Mouse (Mus musculus): ENCODE results near the gene Il11ra1. TPM values are rescaled to one million over a fixed set of nuclear protein-coding genes. Genes with fewer than 3 reads are reported as not detected.
"Not testable (repeated sequence)": the region's sequence is repeated elsewhere in the genome, so short reads cannot be mapped to it uniquely, and the experiment has no call there.

Il11ra1 gene
- polyA plus RNA-seq, 2 experiments = 247 to 384 TPM

- H3K4me2 ChIP-seq (replicated peaks; ENCODE audit: low read depth, low read length, severe bottlenecking); H3K4me3 ChIP-seq (replicated peaks; ENCODE audit: low read length); ATAC-seq (ENCODE audit: low FRiP score, low read depth); H3K9me3 ChIP-seq (ENCODE audit: control insufficient read depth, low read length); H3K4me1 ChIP-seq (ENCODE audit: control insufficient read depth, insufficient read depth, low read length); H3K36me3 ChIP-seq (ENCODE audit: control insufficient read depth, insufficient read depth, low read length); H3K27ac ChIP-seq (replicated peaks; ENCODE audit: low read depth, low read length); H3K27me3 ChIP-seq (ENCODE audit: control insufficient read depth, insufficient read depth, low read length); DNase-seq (ENCODE audit: low spot score); H3K9ac ChIP-seq (ENCODE audit: low read depth, low read length, severe bottlenecking): not testable (repeated sequence)
- 2% methylated on average over 14 of the region's 14 CpGs for WGBS
Observed at GRCm38 (mm10) chr4:41684931-41685453, 14.8 kb upstream of the Il11ra1 start.

- H3K4me3 ChIP-seq (replicated peaks; ENCODE audit: low read length); H3K36me3 ChIP-seq (ENCODE audit: control insufficient read depth, insufficient read depth, low read length); DNase-seq (ENCODE audit: low spot score); H3K4me1 ChIP-seq (ENCODE audit: control insufficient read depth, insufficient read depth, low read length); H3K9ac ChIP-seq (ENCODE audit: low read depth, low read length, severe bottlenecking); H3K27me3 ChIP-seq (ENCODE audit: control insufficient read depth, insufficient read depth, low read length); ATAC-seq (ENCODE audit: low FRiP score, low read depth); H3K9me3 ChIP-seq (ENCODE audit: control insufficient read depth, low read length); H3K4me2 ChIP-seq (replicated peaks; ENCODE audit: low read depth, low read length, severe bottlenecking); H3K27ac ChIP-seq (replicated peaks; ENCODE audit: low read depth, low read length): not testable (repeated sequence)
- 83% methylated on average over 4 of the region's 10 CpGs for WGBS
Observed at GRCm38 (mm10) chr4:41685882-41686492, 13.8 kb upstream of the Il11ra1 start.

GRCm38 (mm10) chr4:41688562-41688961, 11.2 kb upstream of the Il11ra1 start:
- not testable (repeated sequence) for H3K27ac ChIP-seq (replicated peaks; ENCODE audit: low read depth, low read length); H3K4me3 ChIP-seq (replicated peaks; ENCODE audit: low read length); H3K27me3 ChIP-seq (ENCODE audit: control insufficient read depth, insufficient read depth, low read length); H3K9me3 ChIP-seq (ENCODE audit: control insufficient read depth, low read length); H3K36me3 ChIP-seq (ENCODE audit: control insufficient read depth, insufficient read depth, low read length); DNase-seq (ENCODE audit: low spot score); H3K4me1 ChIP-seq (ENCODE audit: control insufficient read depth, insufficient read depth, low read length); H3K4me2 ChIP-seq (replicated peaks; ENCODE audit: low read depth, low read length, severe bottlenecking); ATAC-seq (ENCODE audit: low FRiP score, low read depth); H3K9ac ChIP-seq (ENCODE audit: low read depth, low read length, severe bottlenecking)
- WGBS = 58% methylated on average over 1 of the region's 1 CpGs

GRCm38 (mm10) chr4:41690014-41690413, 9.8 kb upstream of the Il11ra1 start:
- WGBS = no CpG with 5 or more reads among the region's 4 CpGs
- not testable (repeated sequence) for H3K4me1 ChIP-seq (ENCODE audit: control insufficient read depth, insufficient read depth, low read length); H3K36me3 ChIP-seq (ENCODE audit: control insufficient read depth, insufficient read depth, low read length); H3K9me3 ChIP-seq (ENCODE audit: control insufficient read depth, low read length); H3K9ac ChIP-seq (ENCODE audit: low read depth, low read length, severe bottlenecking); H3K4me3 ChIP-seq (replicated peaks; ENCODE audit: low read length); H3K27me3 ChIP-seq (ENCODE audit: control insufficient read depth, insufficient read depth, low read length); ATAC-seq (ENCODE audit: low FRiP score, low read depth); H3K4me2 ChIP-seq (replicated peaks; ENCODE audit: low read depth, low read length, severe bottlenecking); DNase-seq (ENCODE audit: low spot score); H3K27ac ChIP-seq (replicated peaks; ENCODE audit: low read depth, low read length)

- not testable (repeated sequence) for H3K9me3 ChIP-seq (ENCODE audit: control insufficient read depth, low read length); ATAC-seq (ENCODE audit: low FRiP score, low read depth); H3K4me3 ChIP-seq (replicated peaks; ENCODE audit: low read length); H3K4me1 ChIP-seq (ENCODE audit: control insufficient read depth, insufficient read depth, low read length); H3K27ac ChIP-seq (replicated peaks; ENCODE audit: low read depth, low read length); H3K36me3 ChIP-seq (ENCODE audit: control insufficient read depth, insufficient read depth, low read length); H3K27me3 ChIP-seq (ENCODE audit: control insufficient read depth, insufficient read depth, low read length); DNase-seq (ENCODE audit: low spot score); H3K9ac ChIP-seq (ENCODE audit: low read depth, low read length, severe bottlenecking); H3K4me2 ChIP-seq (replicated peaks; ENCODE audit: low read depth, low read length, severe bottlenecking)
- WGBS = 19% methylated on average over 4 of the region's 4 CpGs
Observed at GRCm38 (mm10) chr4:41693511-41693910, 6.3 kb upstream of the Il11ra1 start.

GRCm38 (mm10) chr4:41695800-41696199, 4.0 kb upstream of the Il11ra1 start:
- H3K4me1 ChIP-seq (ENCODE audit: control insufficient read depth, insufficient read depth, low read length); H3K27ac ChIP-seq (replicated peaks; ENCODE audit: low read depth, low read length); H3K27me3 ChIP-seq (ENCODE audit: control insufficient read depth, insufficient read depth, low read length); DNase-seq (ENCODE audit: low spot score); ATAC-seq (ENCODE audit: low FRiP score, low read depth); H3K36me3 ChIP-seq (ENCODE audit: control insufficient read depth, insufficient read depth, low read length); H3K9ac ChIP-seq (ENCODE audit: low read depth, low read length, severe bottlenecking); H3K9me3 ChIP-seq (ENCODE audit: control insufficient read depth, low read length); H3K4me2 ChIP-seq (replicated peaks; ENCODE audit: low read depth, low read length, severe bottlenecking); H3K4me3 ChIP-seq (replicated peaks; ENCODE audit: low read length): not testable (repeated sequence)
- 13% methylated on average over 9 of the region's 38 CpGs for WGBS

GRCm38 (mm10) chr4:41696452-41696851, 3.3 kb upstream of the Il11ra1 start:
- not testable (repeated sequence) for H3K27me3 ChIP-seq (ENCODE audit: control insufficient read depth, insufficient read depth, low read length); H3K4me1 ChIP-seq (ENCODE audit: control insufficient read depth, insufficient read depth, low read length); H3K9ac ChIP-seq (ENCODE audit: low read depth, low read length, severe bottlenecking); DNase-seq (ENCODE audit: low spot score); H3K27ac ChIP-seq (replicated peaks; ENCODE audit: low read depth, low read length); ATAC-seq (ENCODE audit: low FRiP score, low read depth); H3K9me3 ChIP-seq (ENCODE audit: control insufficient read depth, low read length); H3K4me3 ChIP-seq (replicated peaks; ENCODE audit: low read length); H3K36me3 ChIP-seq (ENCODE audit: control insufficient read depth, insufficient read depth, low read length); H3K4me2 ChIP-seq (replicated peaks; ENCODE audit: low read depth, low read length, severe bottlenecking)
- 4% methylated on average over 10 of the region's 15 CpGs for WGBS

GRCm38 (mm10) chr4:41696930-41697841, 2.6 kb upstream of the Il11ra1 start, which contains the start of gene Cntfr:
Gene Cntfr, minus strand, starts transcription at chr4:41697089.
- H3K4me1 ChIP-seq (ENCODE audit: control insufficient read depth, insufficient read depth, low read length) = not testable (repeated sequence)

More at GRCm38 (mm10) chr4:41696930-41697841, 2.6 kb upstream of the Il11ra1 start, which contains the start of gene Cntfr:
- H3K9ac ChIP-seq (ENCODE audit: low read depth, low read length, severe bottlenecking); H3K9me3 ChIP-seq (ENCODE audit: control insufficient read depth, low read length); DNase-seq (ENCODE audit: low spot score); H3K27ac ChIP-seq (replicated peaks; ENCODE audit: low read depth, low read length); H3K36me3 ChIP-seq (ENCODE audit: control insufficient read depth, insufficient read depth, low read length); ATAC-seq (ENCODE audit: low FRiP score, low read depth); H3K27me3 ChIP-seq (ENCODE audit: control insufficient read depth, insufficient read depth, low read length); H3K4me3 ChIP-seq (replicated peaks; ENCODE audit: low read length); H3K4me2 ChIP-seq (replicated peaks; ENCODE audit: low read depth, low read length, severe bottlenecking): not testable (repeated sequence)
- WGBS = 10% methylated on average over 25 of the region's 40 CpGs

All from limb, embryonic 14.5 days (tissue).